Mouse (Mus musculus) erythroblast, embryonic 14.5 days (primary cell): ENCODE measurements at regions not wholly inside any gene's neighbourhood (a gene's known extent, or its start where the extent isn't known, plus 50 kb on each side); places are given as distances from the start of the nearest gene placed in this dataset.

Experiments used
- GATA1 ChIP-seq: IDR thresholded peaks from 2 replicates; pipeline ENCODE4 v1.6.1; 2012; ENCODE audit warnings: low read length, inconsistent platforms, mixed read lengths
- TAL1 ChIP-seq: IDR thresholded peaks from 3 replicates; pipeline ENCODE4 v1.6.1; 2012; ENCODE audit warnings: low read length, inconsistent platforms, mixed read lengths

DNA sequence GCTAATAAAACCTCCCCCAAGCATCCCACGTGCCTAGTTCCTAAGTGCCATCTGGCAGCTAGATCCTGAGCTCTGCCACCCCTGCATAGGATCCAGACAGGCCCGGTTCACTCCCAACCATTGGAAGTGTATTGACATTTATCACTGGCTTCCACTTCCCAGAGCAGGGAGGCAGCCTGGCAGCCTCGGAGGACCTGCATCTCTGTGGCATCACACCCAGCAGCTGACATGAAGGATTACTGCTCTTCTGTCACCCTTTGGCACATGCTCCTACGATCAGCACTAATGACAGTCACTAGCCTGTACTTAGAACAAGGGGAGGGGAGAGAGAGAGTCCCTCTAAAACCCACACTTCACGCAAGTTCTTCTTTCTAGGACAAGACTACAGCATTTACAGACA lies 152.7 kb downstream of the Kdr start:
- no peak for TF ChIP-seq GATA1
- no peak for TF ChIP-seq TAL1
